Mouse (Mus musculus): ENCODE measurements around the gene Tmco4.

DNA sequence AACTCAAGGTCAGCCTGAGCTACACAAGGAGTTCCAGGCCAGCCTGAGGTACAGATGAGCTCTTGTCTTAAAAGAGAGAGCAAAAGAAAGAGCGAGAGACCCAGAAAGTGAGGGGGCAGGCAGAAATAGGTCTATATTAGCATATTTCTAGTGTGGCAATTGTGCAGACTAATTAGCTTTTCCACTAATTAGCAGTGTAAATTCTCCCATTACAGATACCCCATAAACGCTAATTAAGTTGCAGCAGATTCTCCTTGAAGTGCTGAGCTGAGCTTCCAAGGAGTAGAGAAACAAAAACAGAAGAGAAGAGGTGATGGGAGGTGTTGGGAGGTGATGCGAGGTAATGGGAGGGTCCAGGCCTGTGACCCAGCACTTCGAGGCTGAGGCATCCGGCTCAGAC lies 69.9 kb downstream of the Tmco4 start:
- TF ChIP-seq POLR2A (IDR thresholded peaks at IDR 0.05; ENCODE audit: control insufficient read depth, low read depth, low read length), result no peak
- TF ChIP-seq CTCF (IDR thresholded peaks at IDR 0.05; ENCODE audit: control insufficient read depth, insufficient read depth, insufficient replicate concordance, low read depth, low read length), result no peak

Measured in testis, adult 2 months (tissue).